Mouse (Mus musculus): ENCODE measurements at regions not wholly inside any gene's neighbourhood (a gene's known extent, or its start where the extent isn't known, plus 50 kb on each side); places are given as distances from the start of the nearest gene placed in this dataset.

DNA sequence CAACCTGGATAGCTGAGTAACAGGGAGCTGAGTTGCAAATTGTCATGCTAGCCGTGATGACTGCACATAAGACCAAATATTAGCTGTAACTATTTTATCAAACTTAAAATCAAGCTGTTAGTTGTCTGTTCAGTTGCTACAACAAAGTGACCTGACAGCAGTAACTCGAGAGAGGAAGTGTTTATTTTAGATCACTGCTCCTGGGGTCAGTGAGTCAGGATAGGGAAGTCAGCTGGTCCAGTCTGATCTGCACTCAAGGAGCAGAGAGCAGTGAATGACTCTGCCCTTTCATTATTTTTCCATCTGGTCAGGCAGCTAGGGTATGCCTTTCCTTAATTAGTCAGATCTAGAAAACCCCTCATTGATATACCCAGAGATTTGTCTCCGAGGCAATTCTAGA, 162.5 kb downstream of the Nuf2 start:
- H3K4me3 ChIP-seq (replicated peaks), result no peak overlapping the region
- H3K4me1 ChIP-seq (replicated peaks), result peaks cover 12% of the 10 kb centered on the region
- H3K36me3 ChIP-seq, result no peaks in the 10 kb centered on the region
- H3K9me3 ChIP-seq, result no peaks in the 10 kb centered on the region
- no peak overlapping the region for H3K9ac ChIP-seq
- ATAC-seq, result no peak
- no peaks in the 10 kb centered on the region for H3K27me3 ChIP-seq (replicated peaks)
- H3K27ac ChIP-seq, result no peak overlapping the region
- WGBS, result 32% methylated on average over 3 of the region's 3 CpGs
- H3K4me2 ChIP-seq (replicated peaks), result no peak overlapping the region

DNA sequence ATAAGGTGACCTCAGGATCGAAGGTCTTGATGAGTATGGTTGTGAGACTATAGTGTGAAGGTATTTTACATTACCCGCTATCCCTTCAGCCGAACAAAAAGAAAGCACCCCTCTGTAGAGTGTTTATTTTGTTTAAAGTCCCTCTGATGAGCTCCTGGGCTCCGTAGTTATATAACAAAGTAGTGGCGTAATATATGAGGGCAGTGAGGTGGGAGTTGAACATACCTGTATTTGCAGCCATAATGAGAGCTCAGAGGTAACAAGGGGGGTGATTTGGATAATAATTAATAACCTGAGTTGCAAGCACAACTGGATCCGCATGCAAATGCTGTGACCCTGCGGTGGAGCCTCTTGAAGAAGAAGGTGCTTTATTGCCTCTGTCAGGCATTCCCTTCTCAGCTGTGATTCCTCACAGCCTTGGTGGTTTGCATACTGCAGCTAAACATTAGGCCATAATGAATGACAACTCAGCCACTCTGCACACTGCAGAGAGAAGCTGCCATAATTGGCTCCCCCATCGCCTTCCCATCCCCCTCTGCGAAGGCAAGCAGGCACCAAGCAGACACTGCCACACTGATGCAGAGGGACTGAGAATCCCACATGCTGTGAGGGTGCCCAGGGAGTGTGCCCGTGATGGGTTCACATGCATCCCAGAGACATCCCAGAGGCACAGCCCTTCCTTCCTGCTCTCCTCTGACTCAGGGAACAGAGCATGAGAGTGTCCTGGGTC, 163.3 kb downstream of the Nuf2 start:
- Histone ChIP-seq H3K36me3 (no peaks in the 10 kb centered on the region), H3K27ac (no peak overlapping the region), H3K4me3 (replicated peaks) (no peak overlapping the region), H3K9me3 (no peaks in the 10 kb centered on the region), H3K4me1 (replicated peaks) (peaks cover 12% of the 10 kb centered on the region), H3K27me3 (replicated peaks) (no peaks in the 10 kb centered on the region), H3K4me2 (replicated peaks) (0 out of 2 replicates have a peak overlapping the region, but pooled peaks have one; percentile 2), H3K9ac (no peak overlapping the region)
- peak; percentile 63 for ATAC-seq
- 30% methylated on average over 10 of the region's 10 CpGs for WGBS

DNA sequence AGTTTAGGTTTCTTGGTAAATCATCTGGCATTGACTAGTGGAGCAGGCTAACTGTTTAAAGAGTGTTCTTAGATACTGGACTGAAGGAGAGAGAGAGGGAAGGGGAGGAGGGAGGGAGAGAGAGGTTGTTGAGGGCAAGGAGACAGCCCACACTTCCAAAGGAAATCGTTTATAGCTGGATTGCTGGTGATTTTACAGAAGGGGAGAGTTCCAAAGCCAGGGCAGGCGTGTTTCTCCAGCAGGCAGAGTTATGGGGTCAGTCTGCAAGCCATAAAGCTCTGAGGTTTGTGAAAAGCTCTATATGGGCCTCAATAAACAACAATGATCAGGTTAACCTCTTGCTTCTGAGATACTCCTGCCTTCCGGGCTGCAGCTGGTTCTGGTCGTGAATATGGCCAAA, 163.9 kb downstream of the Nuf2 start:
- H3K27ac ChIP-seq, result no peak overlapping the region
- H3K4me3 ChIP-seq (replicated peaks), result no peak overlapping the region
- no peak for ATAC-seq
- no peaks in the 10 kb centered on the region for H3K27me3 ChIP-seq (replicated peaks)
- WGBS, result 19% methylated on average over 4 of the region's 4 CpGs
- H3K4me1 ChIP-seq (replicated peaks), result peaks cover 12% of the 10 kb centered on the region
- no peak overlapping the region for H3K9ac ChIP-seq
- H3K4me2 ChIP-seq (replicated peaks), result no peak overlapping the region
- H3K36me3 ChIP-seq, result no peaks in the 10 kb centered on the region
- H3K9me3 ChIP-seq, result no peaks in the 10 kb centered on the region

DNA sequence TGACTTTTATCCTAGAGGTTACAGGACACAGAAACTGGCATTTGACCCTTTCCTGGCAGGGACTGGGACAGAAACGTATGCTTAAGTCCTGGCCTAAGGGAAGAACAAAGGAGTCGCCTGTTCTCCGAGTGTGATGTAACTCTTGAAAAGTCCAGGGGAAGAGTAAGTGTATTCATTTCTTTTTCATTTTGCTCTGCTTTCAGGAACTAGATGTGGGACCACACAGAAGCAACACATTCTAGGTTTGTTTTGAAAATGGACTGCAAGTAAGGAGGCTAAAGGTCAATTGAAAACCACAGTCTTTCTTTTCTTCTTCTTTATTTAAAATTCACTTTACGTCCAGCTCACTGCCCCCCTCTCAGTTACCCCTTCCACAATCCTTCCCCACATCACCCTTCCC, 168.7 kb downstream of the Nuf2 start:
- 61% methylated on average over 4 of the region's 4 CpGs for WGBS
- Histone ChIP-seq H3K27me3 (replicated peaks) (no peaks in the 10 kb centered on the region), H3K4me1 (replicated peaks) (peaks cover 4% of the 10 kb centered on the region; the same call in 1 of the 2 replicates), H3K27ac (no peak overlapping the region), H3K4me2 (replicated peaks) (no peak overlapping the region), H3K9me3 (no peaks in the 10 kb centered on the region), H3K36me3 (no peaks in the 10 kb centered on the region), H3K9ac (no peak overlapping the region), H3K4me3 (replicated peaks) (no peak overlapping the region)
- no peak for ATAC-seq

DNA sequence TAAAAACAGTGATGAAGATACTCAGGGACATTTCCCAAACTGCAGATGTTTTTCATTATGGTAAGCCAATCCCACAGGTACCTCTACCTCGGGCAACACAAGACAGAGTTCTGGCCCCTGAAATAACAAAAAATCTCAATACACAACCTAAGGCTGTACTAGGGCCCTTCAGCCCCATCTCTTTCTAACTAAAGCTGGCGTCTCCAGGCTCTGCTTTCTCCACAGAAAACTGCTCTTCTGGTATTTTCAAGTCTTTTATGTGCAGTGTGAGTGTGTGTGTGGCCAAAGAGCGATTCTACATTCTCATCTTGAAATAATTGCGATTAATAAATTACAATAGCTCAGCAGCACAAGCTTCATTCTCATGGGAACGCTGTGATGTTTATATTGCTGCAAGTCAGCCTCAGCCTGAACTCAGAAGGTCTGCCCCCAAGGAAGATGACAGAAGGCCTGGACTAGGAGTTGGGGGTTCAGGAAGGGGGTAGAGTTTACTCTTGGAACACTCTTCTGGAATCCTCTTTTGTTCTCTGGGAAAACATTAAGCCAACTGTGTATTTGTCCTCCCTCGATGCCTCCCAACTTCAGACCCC, 173.5 kb downstream of the Nuf2 start:
- H3K9ac ChIP-seq, result no peak overlapping the region
- ATAC-seq, result peak; percentile 55
- 43% methylated on average over 6 of the region's 6 CpGs for WGBS
- H3K27ac ChIP-seq, result 0 out of 2 replicates have a peak overlapping the region, but pooled peaks have one; percentile 32
- no peak overlapping the region for H3K4me2 ChIP-seq (replicated peaks)
- no peak overlapping the region for H3K4me3 ChIP-seq (replicated peaks)
- H3K27me3 ChIP-seq (replicated peaks), result no peaks in the 10 kb centered on the region
- H3K9me3 ChIP-seq, result no peaks in the 10 kb centered on the region
- H3K4me1 ChIP-seq (replicated peaks), result no peaks in the 10 kb centered on the region; the same call in 1 of the 2 replicates
- H3K36me3 ChIP-seq, result no peaks in the 10 kb centered on the region

DNA sequence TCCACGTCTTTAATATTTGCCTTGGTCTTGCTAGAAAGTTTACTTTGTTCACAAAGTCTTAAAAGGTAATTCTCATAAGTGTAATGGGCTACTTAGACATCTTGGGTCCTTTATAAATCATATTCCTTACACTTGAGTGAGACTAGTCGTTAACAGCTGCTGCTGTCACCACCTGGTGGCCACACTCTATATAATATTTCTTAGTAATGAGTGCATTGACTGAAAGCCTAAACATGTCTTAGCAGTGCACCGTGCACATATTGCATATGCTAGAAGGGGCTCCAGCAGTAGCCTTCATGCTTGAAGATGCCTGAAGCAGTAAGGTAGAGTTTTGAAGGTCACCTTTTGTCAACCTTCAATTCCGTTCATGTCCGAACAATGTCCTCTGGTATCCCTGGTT, 177.2 kb downstream of the Nuf2 start:
- H3K9me3 ChIP-seq, result no peaks in the 10 kb centered on the region
- 67% methylated on average over 5 of the region's 5 CpGs for WGBS
- no peak overlapping the region for H3K9ac ChIP-seq
- H3K4me3 ChIP-seq (replicated peaks), result no peak overlapping the region
- no peaks in the 10 kb centered on the region; the same call in 1 of the 2 replicates for H3K4me1 ChIP-seq (replicated peaks)
- ATAC-seq, result no peak
- no peak overlapping the region for H3K4me2 ChIP-seq (replicated peaks)
- no peaks in the 10 kb centered on the region for H3K27me3 ChIP-seq (replicated peaks)
- H3K36me3 ChIP-seq, result no peaks in the 10 kb centered on the region
- H3K27ac ChIP-seq, result no peak overlapping the region

DNA sequence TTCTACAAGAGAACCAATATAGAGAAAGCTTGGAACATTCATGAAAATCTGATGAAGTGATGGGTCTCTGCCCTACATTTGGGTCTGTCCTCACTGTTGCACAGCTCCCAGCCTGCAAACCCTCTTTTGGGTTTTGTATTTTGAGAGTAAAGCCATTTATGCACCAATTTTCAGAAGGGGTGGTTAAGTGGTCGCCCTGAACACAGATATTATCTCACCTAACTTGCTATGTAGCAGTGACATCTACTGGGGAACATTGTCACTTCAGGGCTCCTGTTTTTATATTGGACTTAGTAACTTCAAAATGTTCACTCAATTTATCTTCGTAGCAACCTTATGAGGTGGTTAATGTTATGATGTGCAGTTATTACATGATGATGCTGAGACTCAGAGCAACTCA, 183.6 kb downstream of the Nuf2 start:
- ATAC-seq, result no peak
- H3K9me3 ChIP-seq, result no peaks in the 10 kb centered on the region
- H3K4me3 ChIP-seq (replicated peaks), result no peak overlapping the region
- 0 out of 2 replicates have a peak, but pooled peaks cover 2% of the 10 kb centered on the region for H3K4me1 ChIP-seq (replicated peaks)
- no peaks in the 10 kb centered on the region for H3K36me3 ChIP-seq
- no peaks in the 10 kb centered on the region for H3K27me3 ChIP-seq (replicated peaks)
- H3K27ac ChIP-seq, result no peak overlapping the region
- 45% methylated on average over 2 of the region's 2 CpGs for WGBS
- no peak overlapping the region for H3K4me2 ChIP-seq (replicated peaks)
- H3K9ac ChIP-seq, result no peak overlapping the region

DNA sequence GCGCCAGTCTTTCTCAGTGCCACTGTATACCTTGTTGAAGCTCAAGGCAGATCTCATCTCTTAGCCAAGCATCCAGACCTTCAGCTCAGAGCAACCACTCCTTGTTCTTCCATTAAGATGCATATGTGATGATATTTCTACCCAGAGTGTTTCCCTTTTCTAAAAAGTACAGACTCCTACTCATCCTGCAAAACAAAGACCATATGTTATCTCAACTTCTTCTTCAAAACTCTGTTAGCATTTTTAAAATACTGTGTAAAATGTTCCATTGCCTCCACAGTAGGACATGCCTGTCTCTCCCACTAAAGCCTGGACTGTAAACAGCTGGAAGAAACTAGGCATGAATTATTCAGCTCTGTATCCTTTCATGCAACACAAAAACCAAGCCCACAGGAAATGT, 184.4 kb downstream of the Nuf2 start:
- no peaks in the 10 kb centered on the region for H3K36me3 ChIP-seq
- no peak overlapping the region for H3K4me3 ChIP-seq (replicated peaks)
- H3K4me2 ChIP-seq (replicated peaks), result no peak overlapping the region
- no peaks in the 10 kb centered on the region for H3K9me3 ChIP-seq
- no peak overlapping the region for H3K27ac ChIP-seq
- no peak overlapping the region for H3K9ac ChIP-seq
- 0 out of 2 replicates have a peak, but pooled peaks cover 2% of the 10 kb centered on the region for H3K4me1 ChIP-seq (replicated peaks)
- no peak for ATAC-seq
- H3K27me3 ChIP-seq (replicated peaks), result no peaks in the 10 kb centered on the region
- WGBS, result 93% methylated on average over 1 of the region's 1 CpGs

DNA sequence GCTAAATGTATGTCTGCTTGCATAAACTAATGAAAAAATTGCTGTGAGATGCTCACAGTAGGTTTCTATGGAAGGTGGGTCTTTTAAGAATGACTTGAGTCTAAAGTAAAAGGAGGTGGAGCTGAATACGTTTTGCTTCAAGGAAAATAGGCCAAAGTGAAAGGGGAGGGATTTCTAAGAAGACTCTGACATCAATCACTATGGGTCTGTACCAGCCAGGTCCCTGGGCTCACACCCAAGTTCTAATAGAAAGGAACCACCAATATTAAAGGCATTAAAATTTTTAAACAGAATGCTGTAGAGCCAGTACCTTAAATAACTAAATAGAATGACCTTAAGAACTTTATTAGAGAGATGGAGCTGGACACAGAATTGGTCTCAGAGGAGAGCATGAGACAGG, 190.1 kb downstream of the Nuf2 start:
- no peaks in the 10 kb centered on the region for H3K36me3 ChIP-seq
- H3K27ac ChIP-seq, result no peak overlapping the region
- H3K27me3 ChIP-seq (replicated peaks), result no peaks in the 10 kb centered on the region
- 54% methylated on average over 1 of the region's 1 CpGs for WGBS
- H3K4me2 ChIP-seq (replicated peaks), result no peak overlapping the region
- no peak overlapping the region for H3K9ac ChIP-seq
- H3K9me3 ChIP-seq, result no peaks in the 10 kb centered on the region
- no peak overlapping the region for H3K4me3 ChIP-seq (replicated peaks)
- H3K4me1 ChIP-seq (replicated peaks), result 0 out of 2 replicates have a peak, but pooled peaks cover 2% of the 10 kb centered on the region
- no peak for ATAC-seq

DNA sequence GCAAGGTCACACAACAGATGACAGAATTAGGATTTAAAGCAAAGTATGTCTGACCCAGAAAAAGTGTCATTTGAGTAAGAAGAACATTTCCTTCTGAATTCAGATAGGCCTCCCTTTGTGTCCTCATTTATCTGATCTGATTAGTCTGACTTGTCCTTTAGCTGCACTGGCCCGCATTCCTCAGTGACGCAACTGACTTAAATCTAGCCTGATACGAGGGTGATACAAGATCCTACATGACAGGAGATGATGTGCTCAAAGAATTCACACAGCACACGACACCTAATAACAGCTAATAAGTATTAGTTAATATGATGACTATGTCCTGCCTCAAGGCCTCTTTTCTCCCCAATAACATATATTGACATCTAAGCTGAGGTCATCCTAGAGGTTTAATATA, 192.8 kb downstream of the Nuf2 start:
- no peak for ATAC-seq
- WGBS, result 61% methylated on average over 4 of the region's 4 CpGs
- Histone ChIP-seq H3K4me2 (replicated peaks) (no peak overlapping the region), H3K4me3 (replicated peaks) (no peak overlapping the region), H3K9ac (no peak overlapping the region), H3K9me3 (no peaks in the 10 kb centered on the region), H3K27me3 (replicated peaks) (no peaks in the 10 kb centered on the region), H3K4me1 (replicated peaks) (no peaks in the 10 kb centered on the region), H3K27ac (no peak overlapping the region), H3K36me3 (no peaks in the 10 kb centered on the region)

DNA sequence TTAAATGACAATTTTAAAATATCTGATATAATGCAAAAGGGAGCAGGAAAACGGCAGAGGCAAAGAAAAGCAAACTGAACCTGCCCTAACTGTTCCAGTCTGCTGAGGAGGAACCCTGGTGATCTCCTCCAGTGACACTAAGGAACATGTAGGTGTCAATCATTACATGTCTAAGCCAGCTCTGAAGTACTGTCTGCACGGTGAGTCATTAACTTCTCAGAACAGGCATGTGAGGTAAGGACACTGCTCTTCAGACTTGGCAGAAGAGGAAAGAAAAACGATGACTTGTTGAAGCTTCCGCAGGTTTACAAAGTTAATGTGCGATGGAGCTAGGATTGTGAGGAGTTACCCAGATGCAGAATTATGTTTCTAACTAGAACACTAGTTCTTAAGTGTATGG, 199.1 kb downstream of the Nuf2 start:
- ATAC-seq, result no peak
- H3K27me3 ChIP-seq (replicated peaks), result no peaks in the 10 kb centered on the region
- no peak overlapping the region for H3K4me2 ChIP-seq (replicated peaks)
- no peaks in the 10 kb centered on the region for H3K36me3 ChIP-seq
- H3K4me3 ChIP-seq (replicated peaks), result no peak overlapping the region
- no peak overlapping the region for H3K27ac ChIP-seq
- no peaks in the 10 kb centered on the region for H3K4me1 ChIP-seq (replicated peaks)
- 89% methylated on average over 5 of the region's 5 CpGs for WGBS
- H3K9me3 ChIP-seq, result no peaks in the 10 kb centered on the region
- H3K9ac ChIP-seq, result no peak overlapping the region

DNA sequence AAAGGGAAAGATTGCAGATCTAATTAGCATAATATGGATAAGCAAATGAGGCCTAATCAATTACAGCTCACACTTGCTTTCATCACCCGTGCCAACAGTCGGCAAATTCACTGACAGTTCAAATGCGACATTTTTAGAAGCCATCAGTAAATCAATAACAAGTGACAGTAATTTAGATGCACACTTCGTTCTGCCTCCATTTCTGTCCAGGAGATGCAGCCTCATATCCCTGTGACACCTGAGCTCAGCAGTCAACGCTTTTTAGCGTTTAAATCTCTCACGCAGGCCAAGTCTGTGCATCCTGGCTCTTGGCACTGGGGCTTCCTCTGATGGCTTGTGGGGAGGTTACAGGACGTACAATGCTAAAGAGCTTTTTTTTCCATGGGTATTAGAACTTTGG, 218.0 kb downstream of the Nuf2 start:
- Histone ChIP-seq H3K4me2 (replicated peaks) (no peak overlapping the region), H3K36me3 (no peaks in the 10 kb centered on the region), H3K27me3 (replicated peaks) (no peaks in the 10 kb centered on the region), H3K4me1 (replicated peaks) (no peaks in the 10 kb centered on the region), H3K9ac (no peak overlapping the region), H3K4me3 (replicated peaks) (no peak overlapping the region), H3K9me3 (no peaks in the 10 kb centered on the region), H3K27ac (no peak overlapping the region)
- no peak for ATAC-seq
- 80% methylated on average over 8 of the region's 8 CpGs for WGBS

DNA sequence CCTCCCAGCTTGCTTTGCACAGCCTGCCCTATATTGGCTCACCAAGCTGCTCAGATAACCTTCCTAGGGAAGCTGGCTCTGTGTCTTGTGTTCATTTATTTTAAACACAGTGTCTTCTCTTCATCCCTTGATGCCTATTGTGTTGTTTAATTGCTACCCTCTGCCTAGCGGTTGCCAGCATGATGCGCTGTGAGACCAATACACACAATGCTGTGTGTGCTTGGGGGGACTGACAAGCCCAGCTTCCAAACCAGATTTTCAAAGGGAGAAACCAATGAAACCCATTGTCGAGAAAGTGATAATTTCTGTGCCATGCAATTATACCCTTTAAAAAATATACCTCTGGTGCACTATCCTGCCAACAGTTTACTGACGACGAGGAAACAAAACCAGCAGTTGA, 247.8 kb downstream of the Nuf2 start:
- Histone ChIP-seq H3K9ac (no peak overlapping the region), H3K4me3 (replicated peaks) (no peak overlapping the region), H3K36me3 (no peaks in the 10 kb centered on the region), H3K27ac (no peak overlapping the region), H3K9me3 (no peaks in the 10 kb centered on the region), H3K27me3 (replicated peaks) (no peaks in the 10 kb centered on the region), H3K4me1 (replicated peaks) (no peaks in the 10 kb centered on the region), H3K4me2 (replicated peaks) (no peak overlapping the region)
- 91% methylated on average over 5 of the region's 5 CpGs for WGBS
- ATAC-seq, result no peak

Data from intestine, embryonic 15.5 days (tissue).